Mouse (Mus musculus): ENCODE data around the gene Ndufa11.

DNA sequence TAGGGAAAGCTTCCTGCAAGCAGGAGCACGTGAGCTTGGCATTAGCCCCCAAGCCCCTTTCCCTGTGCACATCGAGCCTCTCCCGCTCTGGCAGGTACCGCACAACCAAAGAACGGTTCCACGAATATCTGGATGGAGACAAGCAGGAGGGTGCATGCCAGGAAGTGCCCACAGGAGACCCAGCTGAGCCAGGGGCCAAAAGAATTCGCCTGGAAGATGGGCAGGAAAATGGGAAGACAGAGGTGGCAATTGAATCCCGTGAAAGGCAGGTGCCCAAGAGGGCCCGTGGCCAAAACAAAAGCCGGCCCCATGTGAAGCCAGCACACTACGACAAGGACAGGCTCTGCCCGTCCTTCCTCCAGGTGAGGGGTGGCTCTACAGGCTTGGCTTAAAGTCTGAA is 47.9 kb downstream of the Ndufa11 start:
- TF ChIP-seq POLR2A (IDR thresholded peaks at IDR 0.05; ENCODE audit: borderline replicate concordance, extremely low read depth, low read depth, low read length) (no peak), CTCF (IDR thresholded peaks at IDR 0.05; ENCODE audit: insufficient read depth, low read length) (no peak)

Measured in lung, adult 2 months (tissue).